ENCODE assay signal across 27 mouse cellular contexts in the genomic region with DNA sequence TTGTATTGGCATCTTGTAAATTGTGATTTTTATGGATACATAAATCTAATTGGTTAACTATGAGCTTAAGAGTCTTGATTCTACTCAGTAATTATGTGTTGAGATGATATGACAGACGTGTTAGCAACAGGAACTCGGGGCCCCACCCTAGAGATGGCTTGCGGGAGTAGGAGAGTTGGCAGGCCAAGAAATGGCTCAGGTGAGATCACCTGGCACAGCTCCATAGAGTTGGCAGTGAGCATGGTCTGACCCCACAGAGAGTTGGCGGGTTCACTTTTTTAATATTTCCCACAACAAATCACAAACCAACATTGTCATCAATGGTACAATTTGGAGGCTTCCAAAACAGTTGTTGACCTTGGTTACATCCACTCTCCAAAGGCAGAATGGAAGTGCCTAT.
DNase-seq lines count a peak whose midpoint lies in the region; ATAC-seq lines count a peak whose summit lies in the region.
"Had no signal": no experiment of that assay in that cellular context is flagged by ENCODE, and none has a peak within 500 bp of the region (broad histone marks: within the 10 kb centered on the region; RNA-seq: fewer than 3 reads in every experiment).

No protein-coding gene starts in this region.

- no peak overlapping the region for H3K27ac ChIP-seq in liver, embryonic 12.5 days
- H3K27ac ChIP-seq: embryonic facial prominence, embryonic 12.5 days; embryonic facial prominence, embryonic 15.5 days; forebrain, embryonic 15.5 days; heart, adult 2 months; heart, embryonic 10.5 days; heart, embryonic 13.5 days; hindbrain, embryonic 14.5 days; hindbrain, postnatal 0 days had no signal

- no peaks in the 10 kb centered on the region for H3K4me1 ChIP-seq in liver, embryonic 12.5 days
- H3K4me1 ChIP-seq: embryonic facial prominence, embryonic 12.5 days; embryonic facial prominence, embryonic 15.5 days; forebrain, embryonic 15.5 days; heart, embryonic 10.5 days had no signal

- 77% methylated on average over 4 of the region's 4 CpGs for WGBS in liver, embryonic 12.5 days (ENCODE audit: insufficient replicate concordance)

- no peak overlapping the region for H3K4me3 ChIP-seq in liver, embryonic 12.5 days
- H3K4me3 ChIP-seq: embryonic facial prominence, embryonic 12.5 days; embryonic facial prominence, embryonic 15.5 days; forebrain, embryonic 15.5 days; heart, adult 2 months; heart, embryonic 10.5 days; heart, embryonic 13.5 days had no signal

- ATAC-seq in liver, embryonic 12.5 days: no peak
- ATAC-seq: forebrain, embryonic 15.5 days; hindbrain, postnatal 0 days; inflammation-experienced regulatory T-cells, adult 6 months; intestine, embryonic 16.5 days; Patski had no signal

- H3K27me3 ChIP-seq in liver, embryonic 12.5 days (replicated peaks): no peaks in the 10 kb centered on the region
- H3K27me3 ChIP-seq: CH12.LX; embryonic facial prominence, embryonic 12.5 days; embryonic facial prominence, embryonic 15.5 days; forebrain, embryonic 15.5 days; heart, embryonic 13.5 days had no signal

- H3K9me3 ChIP-seq in liver, embryonic 12.5 days (replicated peaks): no peaks in the 10 kb centered on the region
- H3K9me3 ChIP-seq: embryonic facial prominence, embryonic 12.5 days; embryonic facial prominence, embryonic 15.5 days; forebrain, embryonic 15.5 days; G1E; heart, embryonic 10.5 days; heart, embryonic 13.5 days had no signal

- DNase-seq in cerebellum, adult 11-12 months: peak; percentile 8
- no peak for DNase-seq in cerebellum, adult 8-10 months
- DNase-seq in cerebellum, postnatal 10 days: peak; percentile 58 to 79
- no peak for DNase-seq in cerebellum, adult 9-10 months
- DNase-seq in cerebellum, postnatal 25 days: peak; percentile 34 to 74
- no peak for DNase-seq in lung, postnatal 25 days (ENCODE audit: low spot score)
- DNase-seq: adrenal gland, postnatal 10 days; adrenal gland, postnatal 36 days; gastrocnemius, postnatal 10 days; gastrocnemius, postnatal 36 days; heart, adult 2 months; heart, postnatal 14 days; heart, postnatal 4 days; kidney, adult 18-20 months had no signal

- no peaks in the 10 kb centered on the region for H3K36me3 ChIP-seq in liver, embryonic 12.5 days
- H3K36me3 ChIP-seq: embryonic facial prominence, embryonic 12.5 days; embryonic facial prominence, embryonic 15.5 days; forebrain, embryonic 15.5 days; G1E; heart, embryonic 10.5 days; heart, embryonic 13.5 days had no signal

- H3K9ac ChIP-seq in liver, embryonic 12.5 days: no peak overlapping the region
- H3K9ac ChIP-seq: embryonic facial prominence, embryonic 12.5 days; embryonic facial prominence, embryonic 15.5 days; forebrain, embryonic 15.5 days; heart, embryonic 13.5 days; hindbrain, embryonic 14.5 days had no signal

- no peak overlapping the region for H3K4me2 ChIP-seq in liver, embryonic 12.5 days
- H3K4me2 ChIP-seq: embryonic facial prominence, embryonic 12.5 days; embryonic facial prominence, embryonic 15.5 days; forebrain, embryonic 15.5 days; heart, embryonic 13.5 days; hindbrain, embryonic 14.5 days had no signal

Comparison
In these comparisons a context has a peak if more than half of its experiments do, and no peak if none do; other contexts are left out.
1. DNase-seq: peak in cerebellum, adult 11-12 months (single experiment), cerebellum, postnatal 10 days (2 of 2) and cerebellum, postnatal 25 days (2 of 2); none in cerebellum, adult 8-10 months (single experiment), cerebellum, adult 9-10 months (single experiment) and lung, postnatal 25 days (single experiment).